Mouse (Mus musculus) G1E (cell line): ENCODE results near the gene Nat14.

Source experiments
- CTCF ChIP-seq: IDR thresholded peaks from 2 replicates; pipeline ENCODE4 v1.5.1; 2012; ENCODE audit warnings: low read depth, low read length, inconsistent platforms, mixed read lengths
- GATA1 ChIP-seq: IDR thresholded peaks from 2 replicates; pipeline ENCODE4 v1.6.1; 2012; ENCODE audit warnings: borderline replicate concordance, low read length, inconsistent platforms, mixed read lengths
- POLR2AphosphoS5 ChIP-seq: IDR thresholded peaks from 2 replicates; pipeline ENCODE4 v1.6.1; 2012; ENCODE audit warnings: low read depth, low read length, inconsistent platforms; ENCODE audit not compliant: insufficient replicate concordance

DNA sequence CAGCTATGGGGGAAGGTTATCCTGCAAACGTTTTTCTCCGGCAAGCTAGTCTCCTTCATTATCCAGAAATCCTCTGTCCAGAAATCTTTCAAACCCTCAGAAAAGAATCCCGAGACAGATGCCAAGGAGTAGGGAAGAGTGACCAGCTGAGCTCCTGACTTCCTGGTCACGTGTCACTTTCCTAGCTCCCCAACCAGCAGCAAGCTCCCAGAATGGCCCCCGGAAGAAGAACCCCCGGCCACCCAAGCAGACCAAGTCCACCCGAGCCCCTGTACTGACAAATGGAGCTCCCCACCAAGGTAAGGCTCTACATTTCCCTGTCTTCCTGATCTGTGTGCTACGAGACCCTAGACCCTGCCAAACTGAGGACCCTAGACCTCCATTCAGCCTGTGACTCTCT is 5.9 kb downstream of the Nat14 start:
- no peak for TF ChIP-seq CTCF
- TF ChIP-seq GATA1: no peak
- no peak for TF ChIP-seq POLR2AphosphoS5
